Mouse (Mus musculus) liver, embryonic 13.5 days (tissue): ENCODE results near the gene Ikbke. TPM values are rescaled to one million over a fixed set of nuclear protein-coding genes. Genes with fewer than 3 reads are reported as not detected.

ENCODE experiments used
- ATAC-seq: fragments of 200-750 bp; cut with Nextera tagmentation; 2 replicates; pipeline ENCODE4 v1.8.0; 2017; ENCODE audit warnings: low read depth, mild to moderate bottlenecking, moderate number of reproducible peaks, moderate library complexity
- DNase-seq: peaks from one replicate; pipeline ENCODE4 v3.0.0; 2022
- H3K27ac ChIP-seq: fragments of 300-500 bp; sonication (generic); 2 replicates; pipeline ENCODE4 v1.5.1; 2015; ENCODE audit warnings: moderate library complexity, mild to moderate bottlenecking, inconsistent platforms
- H3K27me3 ChIP-seq: fragments of 300-500 bp; sonication (generic); 2 replicates; pipeline ENCODE4 v1.6.1; 2015; ENCODE audit warnings: mild to moderate bottlenecking, inconsistent platforms
- H3K36me3 ChIP-seq: fragments of 300-500 bp; sonication (generic); 2 replicates; pipeline ENCODE4 v1.6.1; 2015; ENCODE audit warnings: mild to moderate bottlenecking, inconsistent platforms
- H3K4me1 ChIP-seq: fragments of 300-500 bp; sonication (generic); replicated peaks from 2 replicates; pipeline ENCODE4 v1.6.1; 2015; ENCODE audit warnings: inconsistent platforms
- H3K4me2 ChIP-seq: fragments of 300-500 bp; sonication (generic); 2 replicates; pipeline ENCODE4 v1.6.1; 2015; ENCODE audit warnings: inconsistent platforms, mild to moderate bottlenecking, moderate library complexity
- H3K4me3 ChIP-seq: fragments of 300-500 bp; sonication (generic); replicated peaks from 2 replicates; pipeline ENCODE4 v1.5.1; 2015; ENCODE audit warnings: mild to moderate bottlenecking, inconsistent platforms
- H3K9ac ChIP-seq: fragments of 300-500 bp; sonication (generic); 2 replicates; pipeline ENCODE4 v1.6.1; 2015; ENCODE audit warnings: mild to moderate bottlenecking, inconsistent platforms
- H3K9me3 ChIP-seq: fragments of 300-500 bp; sonication (generic); replicated peaks from 2 replicates; pipeline ENCODE4 v1.6.1; 2016; ENCODE audit warnings: inconsistent platforms
- WGBS: fragments of 180-500 bp; shearing (Covaris S2); methylation state at CpG from one replicate; pipeline ENCODE4 v1.1.7; 2015; ENCODE audit not compliant: insufficient replicate concordance; 5-methylcytosine and 5-hydroxymethylcytosine counted together
- polyA plus RNA-seq: library from polyadenylated mRNA; unstranded; fragments of >200 nt; fragmentation: Nextera tagmentation; extraction: Ambion mirVana; gene quantifications from 2 replicates; pipeline ENCODE4 v1.2.1, GENCODE M21; 2015

The Ikbke gene
- polyA plus RNA-seq, 1 experiment from 2014 or later: 5.5 TPM

GRCm38 (mm10) chr1:131299240-131299639, 19.8 kb upstream of the Ikbke start:
- WGBS: 58% methylated on average over 3 of the region's 3 CpGs
- H3K27me3 ChIP-seq: no peaks in the 10 kb centered on the region
- H3K27ac ChIP-seq: no peak overlapping the region
- DNase-seq (no peak), ATAC-seq (no peak)
- no peak overlapping the region for H3K4me2 ChIP-seq
- no peaks in the 10 kb centered on the region for H3K4me1 ChIP-seq
- H3K9me3 ChIP-seq: no peaks in the 10 kb centered on the region
- H3K36me3 ChIP-seq: peaks cover 42% of the 10 kb centered on the region
- H3K4me3 ChIP-seq: no peak overlapping the region
- H3K9ac ChIP-seq: no peak overlapping the region

- no peak overlapping the region for H3K4me2 ChIP-seq
- no peaks in the 10 kb centered on the region for H3K27me3 ChIP-seq
- no peaks in the 10 kb centered on the region for H3K9me3 ChIP-seq
- DNase-seq (no peak), ATAC-seq (no peak)
- H3K27ac ChIP-seq: no peak overlapping the region
- 84% methylated on average over 9 of the region's 9 CpGs for WGBS
- no peaks in the 10 kb centered on the region for H3K4me1 ChIP-seq
- H3K9ac ChIP-seq: no peak overlapping the region
- H3K4me3 ChIP-seq: no peak overlapping the region
- H3K36me3 ChIP-seq: peaks cover 42% of the 10 kb centered on the region
These were observed 18.8 kb upstream of the Ikbke start for GRCm38 (mm10) chr1:131298171-131298570.

- DNase-seq: no peak
- peaks cover 45% of the 10 kb centered on the region for H3K36me3 ChIP-seq
- 82% methylated on average over 7 of the region's 7 CpGs for WGBS
These were observed 17.3 kb upstream of the Ikbke start for GRCm38 (mm10) chr1:131296726-131297125.

GRCm38 (mm10) chr1:131295200-131295599, 15.8 kb upstream of the Ikbke start:
- H3K4me2 ChIP-seq: no peak overlapping the region
- 78% methylated on average over 8 of the region's 8 CpGs for WGBS
- peaks cover 42% of the 10 kb centered on the region for H3K36me3 ChIP-seq
- ATAC-seq (no peak), DNase-seq (no peak)
- H3K27me3 ChIP-seq: no peaks in the 10 kb centered on the region
- H3K9me3 ChIP-seq: no peaks in the 10 kb centered on the region
- no peak overlapping the region for H3K9ac ChIP-seq
- no peaks in the 10 kb centered on the region for H3K4me1 ChIP-seq
- H3K4me3 ChIP-seq: no peak overlapping the region
- H3K27ac ChIP-seq: no peak overlapping the region

More at GRCm38 (mm10) chr1:131296726-131297125, 17.3 kb upstream of the Ikbke start:
- Histone ChIP-seq H3K9ac (no peak overlapping the region), H3K4me2 (no peak overlapping the region), H3K4me3 (no peak overlapping the region), H3K9me3 (no peaks in the 10 kb centered on the region), H3K4me1 (no peaks in the 10 kb centered on the region), H3K27ac (no peak overlapping the region), H3K27me3 (no peaks in the 10 kb centered on the region)
- ATAC-seq: no peak

- no peaks in the 10 kb centered on the region for H3K27me3 ChIP-seq
- H3K4me1 ChIP-seq: no peaks in the 10 kb centered on the region
- H3K4me3 ChIP-seq: no peak overlapping the region
- no peak for ATAC-seq
- no peak overlapping the region for H3K9ac ChIP-seq
- no peak for DNase-seq
- no peaks in the 10 kb centered on the region for H3K9me3 ChIP-seq
- no peak overlapping the region for H3K27ac ChIP-seq
- no peak overlapping the region for H3K4me2 ChIP-seq
- peaks cover 34% of the 10 kb centered on the region for H3K36me3 ChIP-seq
- 78% methylated on average over 2 of the region's 2 CpGs for WGBS
These were observed 14.5 kb upstream of the Ikbke start for GRCm38 (mm10) chr1:131293922-131294250.

GRCm38 (mm10) chr1:131293221-131293921, 14.0 kb upstream of the Ikbke start:
- H3K4me1 ChIP-seq: no peaks in the 10 kb centered on the region
- H3K4me3 ChIP-seq: no peak overlapping the region
- WGBS: 70% methylated on average over 4 of the region's 4 CpGs
- ATAC-seq: no peak
- H3K36me3 ChIP-seq: peaks cover 32% of the 10 kb centered on the region
- no peak overlapping the region for H3K27ac ChIP-seq
- no peaks in the 10 kb centered on the region for H3K9me3 ChIP-seq
- H3K9ac ChIP-seq: no peak overlapping the region
- no peak overlapping the region for H3K4me2 ChIP-seq
- DNase-seq: no peak
- no peaks in the 10 kb centered on the region for H3K27me3 ChIP-seq

GRCm38 (mm10) chr1:131290648-131291047, 11.2 kb upstream of the Ikbke start:
- ATAC-seq (no peak), DNase-seq (no peak)
- WGBS: 34% methylated on average over 2 of the region's 2 CpGs
- no peaks in the 10 kb centered on the region for H3K27me3 ChIP-seq
- no peak overlapping the region for H3K9ac ChIP-seq
- peaks cover 16% of the 10 kb centered on the region for H3K36me3 ChIP-seq
- H3K4me2 ChIP-seq: no peak overlapping the region
- H3K27ac ChIP-seq: no peak overlapping the region
- H3K4me1 ChIP-seq: peaks cover 6% of the 10 kb centered on the region; the same call in 1 of the 2 replicates
- no peaks in the 10 kb centered on the region for H3K9me3 ChIP-seq
- H3K4me3 ChIP-seq: no peak overlapping the region

- Histone ChIP-seq H3K4me1 (peaks cover 6% of the 10 kb centered on the region; the same call in 1 of the 2 replicates), H3K4me3 (no peak overlapping the region), H3K4me2 (no peak overlapping the region), H3K27me3 (no peaks in the 10 kb centered on the region), H3K27ac (no peak overlapping the region), H3K36me3 (peaks cover 8% of the 10 kb centered on the region; the same call in 1 of the 2 replicates), H3K9ac (no peak overlapping the region), H3K9me3 (no peaks in the 10 kb centered on the region)
- 76% methylated on average over 6 of the region's 6 CpGs for WGBS
- ATAC-seq (no peak), DNase-seq (no peak)
These were observed 9.5 kb upstream of the Ikbke start for GRCm38 (mm10) chr1:131288938-131289337.

GRCm38 (mm10) chr1:131287267-131287666, 7.9 kb upstream of the Ikbke start:
- H3K9ac ChIP-seq: no peak overlapping the region
- no peak overlapping the region for H3K4me3 ChIP-seq
- 44% methylated on average over 2 of the region's 2 CpGs for WGBS
- H3K36me3 ChIP-seq: peaks cover 6% of the 10 kb centered on the region; the same call in 1 of the 2 replicates
- H3K4me2 ChIP-seq: no peak overlapping the region
- no peaks in the 10 kb centered on the region for H3K9me3 ChIP-seq
- no peak for DNase-seq
- no peak overlapping the region for H3K27ac ChIP-seq
- peaks cover 6% of the 10 kb centered on the region; the same call in 1 of the 2 replicates for H3K4me1 ChIP-seq
- no peaks in the 10 kb centered on the region for H3K27me3 ChIP-seq
- ATAC-seq: no peak

GRCm38 (mm10) chr1:131286803-131287202, 7.4 kb upstream of the Ikbke start:
- peaks cover 6% of the 10 kb centered on the region; the same call in 1 of the 2 replicates for H3K4me1 ChIP-seq
- no peaks in the 10 kb centered on the region for H3K9me3 ChIP-seq
- no peak for DNase-seq
- H3K27me3 ChIP-seq: no peaks in the 10 kb centered on the region
- no peak overlapping the region for H3K27ac ChIP-seq
- peaks cover 6% of the 10 kb centered on the region; the same call in 1 of the 2 replicates for H3K36me3 ChIP-seq
- no peak for ATAC-seq
- H3K4me3 ChIP-seq: no peak overlapping the region
- 46% methylated on average over 5 of the region's 5 CpGs for WGBS
- H3K9ac ChIP-seq: no peak overlapping the region
- no peak overlapping the region for H3K4me2 ChIP-seq

- DNase-seq: no peak
- no peak overlapping the region for H3K4me3 ChIP-seq
- peaks cover 6% of the 10 kb centered on the region; the same call in 1 of the 2 replicates for H3K36me3 ChIP-seq
- H3K27me3 ChIP-seq: no peaks in the 10 kb centered on the region
- H3K9ac ChIP-seq: no peak overlapping the region
- no peak for ATAC-seq
- no peak overlapping the region for H3K27ac ChIP-seq
- H3K4me1 ChIP-seq: peaks cover 16% of the 10 kb centered on the region
- no peak overlapping the region for H3K4me2 ChIP-seq
- 60% methylated on average over 4 of the region's 4 CpGs for WGBS
- no peaks in the 10 kb centered on the region for H3K9me3 ChIP-seq
These were observed 5.2 kb upstream of the Ikbke start for GRCm38 (mm10) chr1:131284616-131285015.

- 86% methylated on average over 1 of the region's 1 CpGs for WGBS
- Histone ChIP-seq H3K9me3 (no peaks in the 10 kb centered on the region), H3K27ac (no peak overlapping the region), H3K36me3 (peaks cover 2% of the 10 kb centered on the region; the same call in 1 of the 2 replicates), H3K4me1 (peaks cover 20% of the 10 kb centered on the region), H3K4me2 (no peak overlapping the region), H3K9ac (no peak overlapping the region), H3K4me3 (no peak overlapping the region), H3K27me3 (no peaks in the 10 kb centered on the region)
- DNase-seq: no peak
- ATAC-seq: no peak
These were observed 4.8 kb upstream of the Ikbke start for GRCm38 (mm10) chr1:131284167-131284566.
